Mouse (Mus musculus) hindbrain, embryonic 14.5 days (tissue): ENCODE measurements around the gene Serpina3a. TPM values are rescaled to one million over a fixed set of nuclear protein-coding genes. Genes with fewer than 3 reads are reported as not detected.

Source experiments
- ATAC-seq: fragments of 200-750 bp; cut with Nextera tagmentation; 2 replicates; pipeline ENCODE4 v1.8.0; 2017; ENCODE audit warnings: moderate number of reproducible peaks, mild to moderate bottlenecking, moderate TSS enrichment, moderate library complexity; ENCODE audit not compliant: low FRiP score
- DNase-seq: peaks from one replicate; pipeline ENCODE4 v3.0.0-alpha.2; 2015; ENCODE audit warnings: low spot score
- H3K27ac ChIP-seq: fragments of 300-500 bp; sonication (generic); 2 replicates; pipeline ENCODE4 v1.5.1; 2014; ENCODE audit warnings: mild to moderate bottlenecking, moderate library complexity
- H3K27me3 ChIP-seq: fragments of 300-500 bp; sonication (generic); 2 replicates; pipeline ENCODE4 v1.6.1; 2014; ENCODE audit warnings: mild to moderate bottlenecking, low read length, mixed read lengths; ENCODE audit not compliant: control insufficient read depth, insufficient read depth
- H3K36me3 ChIP-seq: fragments of 300-500 bp; sonication (generic); replicated peaks from 2 replicates; pipeline ENCODE4 v1.6.1; 2014; ENCODE audit not compliant: control insufficient read depth, insufficient read depth
- H3K4me1 ChIP-seq: fragments of 300-500 bp; sonication (generic); replicated peaks from 2 replicates; pipeline ENCODE4 v1.6.1; 2014; ENCODE audit warnings: antibody characterized with exemption, low read length, mixed read lengths; ENCODE audit not compliant: control insufficient read depth, insufficient read depth
- H3K4me2 ChIP-seq: fragments of 300-500 bp; sonication (generic); replicated peaks from 2 replicates; pipeline ENCODE4 v1.6.1; 2014; ENCODE audit warnings: mild to moderate bottlenecking, moderate library complexity
- H3K4me3 ChIP-seq: fragments of 300-500 bp; sonication (generic); replicated peaks from 2 replicates; pipeline ENCODE4 v1.5.1; 2014; ENCODE audit warnings: mild to moderate bottlenecking, low read length
- H3K9ac ChIP-seq: fragments of 300-500 bp; sonication (generic); 2 replicates; pipeline ENCODE4 v1.6.1; 2014
- H3K9me3 ChIP-seq: fragments of 300-500 bp; sonication (generic); 2 replicates; pipeline ENCODE4 v1.6.1; 2016; ENCODE audit warnings: low read length; ENCODE audit not compliant: control insufficient read depth
- WGBS: fragments of 180-500 bp; shearing (Covaris S2); extraction: QIAGEN DNeasy Blood & Tissue Kit; methylation state at CpG from one replicate; pipeline ENCODE4 v1.1.7; 2014; 5-methylcytosine and 5-hydroxymethylcytosine counted together
- polyA plus RNA-seq: library from polyadenylated mRNA; unstranded; fragments of >200 nt; fragmentation: Nextera tagmentation; extraction: Ambion mirVana; gene quantifications from 2 replicates; pipeline ENCODE4 v1.2.1, GENCODE M21; 2014

Serpina3a gene
- polyA plus RNA-seq, 1 experiment from 2014 or later, result not detected

DNA sequence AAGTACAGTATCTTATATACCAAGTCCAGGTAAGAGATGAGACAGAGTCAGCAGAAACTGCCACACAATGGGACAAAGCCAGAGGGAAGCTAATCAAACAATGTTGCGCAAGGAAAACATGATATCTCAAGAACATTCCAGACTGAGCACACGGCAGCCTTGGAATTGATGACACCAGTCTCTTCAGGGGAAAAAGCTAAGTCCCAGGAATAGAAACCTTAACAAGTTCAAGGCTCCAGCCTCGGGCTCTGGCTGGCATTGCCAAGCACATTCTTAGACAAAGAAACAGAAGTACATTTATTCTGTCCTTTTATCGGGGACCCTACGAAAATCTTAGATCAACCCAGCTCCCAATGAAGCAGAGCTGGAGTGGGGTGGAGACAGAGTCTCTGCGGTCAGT lies 11.8 kb upstream of the Serpina3a start, which contains the start of gene Serpina5:
Gene Serpina5, plus strand, starts transcription at position 346 of the 400 bp plus-strand sequence.
- no peaks in the 10 kb centered on the region for H3K4me1 ChIP-seq
- no peaks in the 10 kb centered on the region for H3K9me3 ChIP-seq
- H3K27ac ChIP-seq, result no peak within 1 kb of the TSS
- H3K27me3 ChIP-seq, result no peaks in the 10 kb centered on the region
- ATAC-seq (no peak), DNase-seq (no peak)
- no peak within 1 kb of the TSS for H3K4me2 ChIP-seq
- 90% methylated on average over 6 of the region's 6 CpGs for WGBS
- H3K9ac ChIP-seq, result no peak within 1 kb of the TSS
- no peak within 1 kb of the TSS for H3K4me3 ChIP-seq
- H3K36me3 ChIP-seq, result no peaks in the 10 kb centered on the region

DNA sequence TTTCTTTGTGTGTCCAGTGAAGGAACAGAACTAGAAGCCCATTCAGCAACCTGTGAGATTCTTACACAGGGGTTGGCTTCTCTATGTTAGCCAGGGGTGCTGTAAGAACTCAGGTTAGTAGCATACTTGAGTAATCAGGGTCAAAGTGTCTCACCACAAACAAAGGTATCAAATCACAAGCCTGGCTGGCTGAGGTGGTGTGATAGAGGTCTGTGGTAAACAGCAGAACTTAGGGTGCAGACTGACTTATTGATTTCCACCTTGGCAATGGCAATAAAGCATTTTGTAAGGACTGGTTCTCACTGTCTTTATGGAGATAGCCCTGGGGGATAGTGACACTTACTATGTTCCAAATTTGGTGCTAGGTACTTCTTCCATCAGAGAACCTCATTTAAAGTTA lies 6.7 kb upstream of the Serpina3a start:
- DNase-seq (no peak), ATAC-seq (no peak)
- no peak overlapping the region for H3K9ac ChIP-seq
- H3K27me3 ChIP-seq, result no peaks in the 10 kb centered on the region
- no peak overlapping the region for H3K4me3 ChIP-seq
- H3K36me3 ChIP-seq, result no peaks in the 10 kb centered on the region
- H3K9me3 ChIP-seq, result no peaks in the 10 kb centered on the region
- no peak overlapping the region for H3K4me2 ChIP-seq
- H3K27ac ChIP-seq, result no peak overlapping the region
- H3K4me1 ChIP-seq, result no peaks in the 10 kb centered on the region

DNA sequence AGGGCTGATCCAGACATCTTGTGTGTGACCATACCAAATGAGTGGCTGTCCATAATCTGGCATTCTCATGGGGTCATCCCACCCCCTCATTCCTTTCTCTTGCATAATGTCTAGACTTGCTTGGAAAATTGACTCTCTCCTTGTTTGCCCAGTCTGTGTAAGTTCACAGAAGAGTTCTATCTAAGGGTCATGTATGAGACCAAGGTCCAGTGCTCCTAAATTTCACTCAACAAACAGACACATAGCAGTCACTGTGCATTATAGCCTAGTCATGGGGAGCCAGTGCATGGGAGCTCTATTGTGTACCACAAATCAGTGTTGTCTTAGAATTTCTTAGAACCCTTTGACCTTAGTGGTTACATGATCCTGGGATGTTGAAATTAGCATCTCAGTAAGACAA lies 5.6 kb upstream of the Serpina3a start:
- no peaks in the 10 kb centered on the region for H3K27me3 ChIP-seq
- no peaks in the 10 kb centered on the region for H3K4me1 ChIP-seq
- H3K4me3 ChIP-seq, result no peak overlapping the region
- H3K27ac ChIP-seq, result no peak overlapping the region
- no peak overlapping the region for H3K9ac ChIP-seq
- no peaks in the 10 kb centered on the region for H3K36me3 ChIP-seq
- DNase-seq (no peak), ATAC-seq (no peak)
- no peaks in the 10 kb centered on the region for H3K9me3 ChIP-seq
- H3K4me2 ChIP-seq, result no peak overlapping the region

DNA sequence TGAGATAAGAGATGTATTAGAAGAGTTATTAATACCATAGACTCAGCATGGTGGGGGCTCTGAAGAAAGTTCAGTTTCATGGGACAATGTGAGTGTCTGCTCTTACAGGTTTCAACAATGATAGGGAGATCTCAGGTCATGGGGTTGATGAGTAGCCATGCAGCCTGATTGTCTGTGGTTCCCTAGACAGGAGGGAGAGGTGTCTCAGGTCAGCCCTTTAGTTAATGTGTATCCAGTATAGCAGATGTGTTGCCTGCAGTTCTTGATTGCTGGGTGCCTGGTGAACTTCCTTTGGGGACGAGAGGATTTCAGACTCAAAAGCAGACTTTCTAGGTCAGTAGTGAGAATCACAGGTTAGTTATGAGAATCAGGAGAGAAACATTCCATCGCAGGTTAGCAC lies 4.0 kb upstream of the Serpina3a start:
- Histone ChIP-seq H3K36me3 (no peaks in the 10 kb centered on the region), H3K9me3 (no peaks in the 10 kb centered on the region), H3K27ac (no peak overlapping the region), H3K4me3 (no peak overlapping the region), H3K4me1 (no peaks in the 10 kb centered on the region), H3K27me3 (no peaks in the 10 kb centered on the region), H3K9ac (no peak overlapping the region), H3K4me2 (no peak overlapping the region)
- DNase-seq (no peak), ATAC-seq (no peak)
- WGBS, result 92% methylated on average over 2 of the region's 2 CpGs

DNA sequence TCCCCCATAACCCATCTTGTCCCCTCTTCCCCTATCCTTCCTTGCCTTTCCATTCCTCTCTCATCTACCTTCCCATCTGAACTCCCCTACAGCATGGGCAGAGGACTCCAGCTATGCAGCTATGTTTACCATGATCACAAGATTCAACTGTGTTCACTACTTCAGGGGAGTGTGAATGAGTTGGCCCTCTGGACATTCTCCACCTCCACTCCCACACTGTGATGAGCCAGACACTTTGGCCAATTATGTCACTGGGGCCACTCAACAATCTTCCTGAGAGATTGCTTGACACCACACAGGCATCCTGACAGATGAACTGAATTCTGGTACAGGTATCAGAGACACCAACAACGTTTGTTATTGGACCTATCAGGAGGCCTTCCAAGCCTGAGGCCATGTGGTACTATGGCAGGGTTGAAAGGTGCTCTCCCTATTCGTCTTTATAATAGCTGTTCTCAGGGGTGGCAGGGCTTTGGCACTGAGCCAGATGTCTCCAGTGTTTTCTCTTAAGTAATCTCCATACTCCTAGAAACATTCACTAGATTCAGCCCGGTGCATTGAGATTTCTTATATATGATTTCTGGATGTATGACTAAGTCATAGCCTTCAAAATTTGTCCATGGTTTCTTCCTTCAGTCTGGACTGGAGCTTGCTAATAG lies 2.5 kb downstream of the Serpina3a start:
- Histone ChIP-seq H3K4me1 (no peaks in the 10 kb centered on the region), H3K9ac (no peak overlapping the region), H3K4me2 (no peak overlapping the region), H3K36me3 (no peaks in the 10 kb centered on the region), H3K27me3 (no peaks in the 10 kb centered on the region), H3K4me3 (no peak overlapping the region), H3K9me3 (no peaks in the 10 kb centered on the region), H3K27ac (no peak overlapping the region)
- DNase-seq, result no peak
- ATAC-seq, result no peak
- WGBS, result 60% methylated on average over 3 of the region's 3 CpGs

DNA sequence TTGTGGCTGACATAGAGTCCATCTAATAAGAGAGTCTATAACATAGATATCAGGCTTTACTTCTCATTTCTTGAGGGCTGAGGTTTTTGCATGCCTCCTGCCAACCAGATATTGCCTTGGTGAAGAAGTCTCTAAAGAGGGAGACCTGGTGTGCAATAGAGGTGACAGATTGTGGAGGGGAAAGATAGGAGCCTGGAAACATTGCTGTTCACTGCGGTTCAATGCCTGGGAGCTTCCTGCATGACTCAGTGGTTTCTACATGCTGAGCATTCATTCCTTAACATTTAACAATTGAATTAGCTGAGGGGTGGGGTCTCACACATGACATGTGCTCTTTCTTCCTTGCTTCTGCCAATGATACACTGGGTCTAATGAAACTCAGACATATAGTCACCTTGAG lies 10.6 kb downstream of the Serpina3a start:
- no peaks in the 10 kb centered on the region for H3K4me1 ChIP-seq
- no peaks in the 10 kb centered on the region for H3K27me3 ChIP-seq
- H3K9ac ChIP-seq, result no peak overlapping the region
- H3K4me3 ChIP-seq, result no peak overlapping the region
- no peak overlapping the region for H3K27ac ChIP-seq
- no peak overlapping the region for H3K4me2 ChIP-seq
- ATAC-seq (no peak), DNase-seq (no peak)
- 87% methylated on average over 1 of the region's 1 CpGs for WGBS
- no peaks in the 10 kb centered on the region for H3K36me3 ChIP-seq
- H3K9me3 ChIP-seq, result no peaks in the 10 kb centered on the region

DNA sequence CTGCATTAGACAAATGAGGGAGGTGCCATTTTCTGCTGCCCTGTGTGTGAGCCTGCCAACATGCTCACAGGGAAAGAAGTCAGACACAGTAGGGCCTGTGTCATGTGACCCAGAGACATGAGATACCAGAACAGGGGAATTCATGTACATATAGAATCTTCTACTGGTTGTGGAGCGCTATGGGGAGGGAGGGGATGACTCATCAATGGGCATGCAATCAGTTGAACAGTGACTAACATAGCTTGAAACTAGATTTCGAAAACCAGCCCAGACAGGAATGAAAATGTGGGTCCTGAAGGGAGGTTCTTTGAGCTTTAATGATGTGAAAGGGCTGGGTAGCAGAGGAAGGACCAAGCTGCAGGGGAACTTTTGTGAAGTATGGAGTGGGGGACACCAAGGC lies 11.5 kb downstream of the Serpina3a start:
- WGBS, result 90% methylated on average over 2 of the region's 2 CpGs
- Histone ChIP-seq H3K27me3 (no peaks in the 10 kb centered on the region), H3K36me3 (no peaks in the 10 kb centered on the region), H3K9me3 (no peaks in the 10 kb centered on the region), H3K4me1 (no peaks in the 10 kb centered on the region), H3K4me3 (no peak overlapping the region), H3K4me2 (no peak overlapping the region), H3K9ac (no peak overlapping the region), H3K27ac (no peak overlapping the region)
- ATAC-seq, result no peak
- DNase-seq, result no peak

DNA sequence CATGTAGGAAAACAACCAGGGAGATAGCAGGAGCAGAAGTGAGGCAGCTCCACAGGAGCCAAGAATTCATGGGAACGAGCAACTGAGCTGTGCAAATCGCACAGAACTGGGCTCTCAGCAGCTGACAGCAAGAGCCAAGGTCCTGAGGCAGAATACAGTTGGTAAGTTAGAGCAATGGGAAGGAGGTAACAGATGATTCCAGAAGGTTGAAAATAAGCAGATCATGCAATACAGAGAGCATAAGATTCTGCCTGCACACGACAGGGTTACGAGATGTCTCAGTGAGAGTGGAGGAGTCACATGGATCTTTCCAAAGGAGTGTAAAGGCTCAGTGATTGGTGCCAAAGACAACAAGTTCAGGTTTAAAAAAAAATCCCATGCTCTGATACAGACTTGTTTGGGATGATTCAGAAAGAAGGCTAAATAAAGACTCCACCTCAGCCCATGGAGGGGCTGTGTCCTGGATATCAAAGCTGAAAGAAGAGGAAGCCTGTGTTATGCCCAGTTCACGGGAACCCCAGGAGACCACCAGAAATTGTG lies 12.6 kb downstream of the Serpina3a start:
- Histone ChIP-seq H3K27me3 (no peaks in the 10 kb centered on the region), H3K4me1 (no peaks in the 10 kb centered on the region), H3K4me3 (no peak overlapping the region), H3K9ac (no peak overlapping the region), H3K27ac (no peak overlapping the region), H3K36me3 (no peaks in the 10 kb centered on the region), H3K9me3 (no peaks in the 10 kb centered on the region), H3K4me2 (no peak overlapping the region)
- no peak for ATAC-seq
- DNase-seq, result no peak
- 88% methylated on average over 5 of the region's 5 CpGs for WGBS

DNA sequence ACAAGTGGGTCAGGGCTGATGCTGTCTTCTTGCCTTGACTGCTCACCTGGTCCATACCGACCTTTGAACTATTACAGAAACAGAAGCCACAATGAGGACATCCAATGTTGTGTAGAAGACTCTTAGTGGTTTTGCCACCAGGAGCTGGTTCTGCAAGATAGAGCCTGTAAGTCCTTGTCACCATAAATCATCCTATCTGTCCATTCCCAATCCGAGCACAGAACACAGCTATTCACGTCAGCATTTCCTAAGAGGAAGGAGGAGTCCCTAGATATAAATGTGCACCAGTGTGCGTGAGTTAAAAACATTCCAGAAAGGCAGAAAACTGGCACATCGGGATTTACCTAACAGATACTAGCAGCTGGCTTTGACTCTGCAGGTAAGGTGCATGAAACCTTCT lies 15.2 kb downstream of the Serpina3a start, which contains the start of gene Serpina3b:
Gene Serpina3b, plus strand, starts transcription at position 301 of the 400 bp plus-strand sequence.
- no peak within 1 kb of the TSS for H3K27ac ChIP-seq
- H3K9ac ChIP-seq, result no peak within 1 kb of the TSS
- no peaks in the 10 kb centered on the region for H3K36me3 ChIP-seq
- H3K4me1 ChIP-seq, result no peaks in the 10 kb centered on the region
- no peaks in the 10 kb centered on the region for H3K27me3 ChIP-seq
- WGBS, result 89% methylated on average over 5 of the region's 5 CpGs
- no peak for ATAC-seq
- H3K4me3 ChIP-seq, result no peak within 1 kb of the TSS
- no peak within 1 kb of the TSS for H3K4me2 ChIP-seq
- no peak for DNase-seq
- H3K9me3 ChIP-seq, result no peaks in the 10 kb centered on the region

DNA sequence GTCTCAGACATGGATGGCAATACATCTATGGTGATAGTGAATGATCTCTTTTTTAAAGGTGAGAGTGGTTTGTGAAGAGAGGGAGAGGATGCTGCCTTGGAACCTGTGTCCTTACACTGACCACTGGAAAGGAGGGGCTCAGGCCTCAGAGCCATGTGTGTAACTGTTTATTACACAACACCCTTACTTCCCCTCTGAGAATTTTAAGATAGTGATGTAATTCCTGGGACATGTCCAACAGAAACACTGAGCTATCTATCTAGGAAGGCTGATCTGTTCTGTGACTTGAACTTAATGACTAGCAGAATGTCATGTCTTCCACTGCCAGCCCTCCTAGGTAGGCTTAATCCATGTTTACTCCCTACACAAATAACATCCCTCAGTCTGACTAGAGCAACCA lies 18.5 kb downstream of the Serpina3a start:
- Histone ChIP-seq H3K9ac (no peak overlapping the region), H3K4me3 (no peak overlapping the region), H3K27me3 (no peaks in the 10 kb centered on the region), H3K27ac (no peak overlapping the region), H3K36me3 (no peaks in the 10 kb centered on the region), H3K4me2 (no peak overlapping the region), H3K9me3 (no peaks in the 10 kb centered on the region), H3K4me1 (no peaks in the 10 kb centered on the region)
- no peak for ATAC-seq
- no peak for DNase-seq
